Mouse (Mus musculus) midbrain, embryonic 11.5 days (tissue): ENCODE data around the gene Acin1. TPM values are rescaled to one million over a fixed set of nuclear protein-coding genes. Genes with fewer than 3 reads are reported as not detected.

Source experiments
- ATAC-seq: fragments of 200-750 bp; cut with Nextera tagmentation; 2 replicates; pipeline ENCODE4 v1.8.0; 2017; ENCODE audit warnings: moderate TSS enrichment, moderate library complexity; ENCODE audit not compliant: low FRiP score
- DNase-seq: peaks from one replicate; pipeline ENCODE4 v3.0.0; 2015; ENCODE audit warnings: low spot score; ENCODE audit errors: missing footprints
- H3K27ac ChIP-seq: fragments of 300-500 bp; sonication (generic); 2 replicates; pipeline ENCODE4 v1.5.1; 2014; ENCODE audit warnings: low read depth, low read length
- H3K27me3 ChIP-seq: fragments of 300-500 bp; sonication (generic); 2 replicates; pipeline ENCODE4 v1.6.1; 2014; ENCODE audit warnings: mild to moderate bottlenecking, low read length, moderate library complexity, mixed read lengths; ENCODE audit not compliant: control insufficient read depth, insufficient read depth
- H3K36me3 ChIP-seq: fragments of 300-500 bp; sonication (generic); 2 replicates; pipeline ENCODE4 v1.6.1; 2014; ENCODE audit warnings: mild to moderate bottlenecking, low read length, moderate library complexity, mixed read lengths; ENCODE audit not compliant: control insufficient read depth, insufficient read depth
- H3K4me1 ChIP-seq: fragments of 300-500 bp; sonication (generic); 2 replicates; pipeline ENCODE4 v1.6.1; 2014; ENCODE audit warnings: low read length; ENCODE audit not compliant: control insufficient read depth, insufficient read depth
- H3K4me2 ChIP-seq: fragments of 300-500 bp; sonication (generic); 2 replicates; pipeline ENCODE4 v1.6.1; 2014; ENCODE audit warnings: mild to moderate bottlenecking, moderate library complexity
- H3K4me3 ChIP-seq: fragments of 300-500 bp; sonication (generic); 2 replicates; pipeline ENCODE4 v1.5.1; 2014; ENCODE audit warnings: low read depth, low read length
- H3K9ac ChIP-seq: fragments of 300-500 bp; sonication (generic); 2 replicates; pipeline ENCODE4 v1.6.1; 2014; ENCODE audit warnings: low read length
- H3K9me3 ChIP-seq: fragments of 300-500 bp; sonication (generic); 2 replicates; pipeline ENCODE4 v1.6.1; 2016; ENCODE audit warnings: low read length; ENCODE audit not compliant: control insufficient read depth
- WGBS: fragments of 180-500 bp; shearing (Covaris S2); extraction: QIAGEN DNeasy Blood & Tissue Kit; methylation state at CpG from one replicate; pipeline ENCODE4 v1.1.7; 2014; 5-methylcytosine and 5-hydroxymethylcytosine counted together
- polyA plus RNA-seq: library from polyadenylated mRNA; unstranded; fragments of >200 nt; fragmentation: Nextera tagmentation; extraction: Ambion mirVana; gene quantifications from 2 replicates; pipeline ENCODE4 v1.2.1, GENCODE M21; 2014

Acin1 gene
- polyA plus RNA-seq, 1 experiment from 2014 or later: 145 TPM

DNA sequence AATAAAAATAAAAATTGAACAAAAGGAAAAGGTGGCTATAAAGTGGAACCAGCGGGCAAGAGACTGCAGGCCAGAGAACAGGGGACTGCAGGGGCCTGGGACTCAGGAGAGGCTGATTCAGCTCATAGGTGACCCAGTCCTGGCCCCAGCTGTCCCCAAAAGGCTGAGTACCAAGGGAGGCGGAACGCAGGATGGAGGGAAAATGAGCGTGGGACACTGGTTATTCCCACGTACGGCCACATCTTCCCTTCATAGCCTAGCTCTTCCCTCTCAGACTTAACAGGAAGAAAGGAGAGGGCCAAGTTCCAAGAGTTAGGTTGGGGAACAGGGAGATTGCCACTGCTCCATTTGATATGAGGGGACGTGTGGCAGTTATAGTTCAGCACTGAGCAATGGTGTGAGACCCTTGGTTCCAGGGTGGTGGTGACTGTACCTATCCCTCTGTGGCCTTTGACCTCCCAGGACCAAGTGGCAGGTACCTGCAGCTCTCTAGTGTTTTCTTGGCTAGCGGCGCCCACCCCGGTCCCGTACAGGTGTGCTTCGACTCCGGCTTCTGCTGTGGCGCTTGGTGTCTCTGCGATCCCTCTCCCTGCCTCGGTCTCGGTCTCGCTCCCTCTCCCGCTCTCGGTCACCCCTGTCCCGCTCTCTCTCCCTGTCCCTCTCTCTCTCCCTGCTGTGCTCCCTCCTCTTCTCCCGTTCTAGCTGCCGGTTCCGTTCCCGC is 44.3 kb downstream of the Acin1 start:
- H3K9me3 ChIP-seq: no peaks in the 10 kb centered on the region
- H3K36me3 ChIP-seq: peaks cover 38% of the 10 kb centered on the region
- no peak overlapping the region for H3K9ac ChIP-seq
- H3K4me2 ChIP-seq: no peak overlapping the region
- H3K27me3 ChIP-seq: no peaks in the 10 kb centered on the region
- no peak overlapping the region for H3K27ac ChIP-seq
- 78% methylated on average over 25 of the region's 25 CpGs for WGBS
- H3K4me1 ChIP-seq: peaks cover 9% of the 10 kb centered on the region; the same call in 1 of the 2 replicates
- no peak overlapping the region for H3K4me3 ChIP-seq
- ATAC-seq: no peak
- DNase-seq: peak; percentile 90

DNA sequence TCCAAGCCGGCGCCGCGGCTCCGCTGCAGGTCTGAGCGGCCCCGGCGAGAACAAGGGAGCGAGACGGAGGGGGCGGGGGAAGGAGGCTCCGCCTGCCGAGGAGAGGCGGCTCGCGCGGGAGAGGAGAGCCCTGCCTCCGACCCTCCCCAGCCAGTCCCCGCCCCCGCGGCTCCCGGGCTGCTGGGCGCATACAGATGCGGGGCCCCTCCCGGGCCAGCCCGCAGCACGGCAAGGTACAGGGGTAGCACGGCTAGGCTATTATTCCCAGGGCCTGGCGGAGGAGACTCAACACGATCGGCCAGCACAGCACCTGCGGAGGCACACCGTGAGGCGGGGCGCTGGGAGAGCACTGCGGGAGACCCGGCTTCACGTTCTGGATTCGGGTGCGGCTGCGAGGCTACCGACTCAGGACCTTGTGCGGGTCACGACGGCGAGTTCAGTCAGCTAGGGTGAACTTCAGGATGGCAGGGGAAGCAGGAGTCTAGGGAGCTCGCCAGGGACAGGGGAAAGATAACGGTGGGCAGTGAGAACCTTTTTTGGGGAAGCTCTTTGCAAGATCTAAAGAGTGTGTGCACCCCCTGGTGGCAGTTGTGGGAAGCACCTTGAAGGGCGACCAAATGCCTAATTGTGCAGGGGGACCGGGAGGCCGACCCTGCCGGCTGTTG is 45.3 kb downstream of the Acin1 start, which contains the start of gene Cdh24:
Cdh24 (minus strand) TSS at position 60 of the 665 bp plus-strand sequence.
- Histone ChIP-seq H3K27ac (peak within 1 kb of the TSS; percentile 81), H3K36me3 (peaks cover 37% of the 10 kb centered on the region), H3K9ac (peak within 1 kb of the TSS; percentile 96), H3K4me1 (peaks cover 9% of the 10 kb centered on the region; the same call in 1 of the 2 replicates), H3K4me2 (peak within 1 kb of the TSS; percentile 94), H3K9me3 (no peaks in the 10 kb centered on the region), H3K27me3 (no peaks in the 10 kb centered on the region), H3K4me3 (peak within 1 kb of the TSS; percentile 74)
- ATAC-seq: peak; percentile 93
- under 1% methylated on average over 44 of the region's 52 CpGs for WGBS
- peak; percentile 99 for DNase-seq

DNA sequence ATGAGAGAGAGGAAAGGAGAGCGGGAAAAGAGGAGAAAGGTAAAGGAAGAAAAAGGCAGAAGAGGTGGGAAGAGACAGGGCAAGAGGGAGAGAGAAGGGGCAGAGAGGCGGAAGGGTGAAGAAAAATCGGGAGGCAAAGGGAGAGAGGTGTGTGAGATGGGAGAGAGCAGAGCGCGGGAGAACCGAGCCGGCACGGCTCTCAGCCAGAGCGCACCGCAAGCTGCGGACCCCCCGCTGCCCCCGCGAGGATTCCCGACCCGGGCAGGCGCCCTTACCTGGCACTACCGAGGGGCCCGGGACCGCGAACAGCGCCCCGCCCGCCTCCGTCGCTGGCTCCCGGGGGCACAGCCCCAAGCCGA is 45.8 kb downstream of the Acin1 start, which contains the start of gene Gm17606:
Gm17606 (plus strand) TSS at position 7 of the 359 bp plus-strand sequence.
- peak; percentile 38 for ATAC-seq
- no peak for DNase-seq
- Histone ChIP-seq H3K9ac (peak within 1 kb of the TSS; percentile 96), H3K4me1 (peaks cover 9% of the 10 kb centered on the region; the same call in 1 of the 2 replicates), H3K27ac (peak within 1 kb of the TSS; percentile 81), H3K36me3 (peaks cover 32% of the 10 kb centered on the region), H3K4me2 (peak within 1 kb of the TSS; percentile 94), H3K4me3 (peak within 1 kb of the TSS; percentile 74), H3K9me3 (no peaks in the 10 kb centered on the region), H3K27me3 (no peaks in the 10 kb centered on the region)
- 2% methylated on average over 19 of the region's 28 CpGs for WGBS

DNA sequence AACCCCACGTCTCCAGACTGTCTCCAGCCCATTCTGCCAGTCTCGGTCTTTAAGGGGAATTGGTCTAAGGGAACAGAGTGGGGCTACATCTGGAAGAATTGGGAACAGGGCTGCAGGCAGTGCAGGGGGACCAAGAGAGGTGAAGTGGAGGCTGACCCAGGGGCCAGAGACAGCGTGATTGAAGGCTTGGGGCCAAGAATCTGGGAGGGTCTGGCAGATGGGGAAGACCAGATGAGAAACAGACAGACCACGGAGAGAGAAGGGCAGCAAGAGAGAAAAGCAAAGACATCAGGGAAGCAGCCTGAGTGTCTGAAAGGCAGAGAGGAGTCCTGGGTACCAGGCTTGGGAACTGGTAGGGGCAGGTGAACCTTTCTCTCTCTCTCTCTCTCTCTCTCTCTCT is 46.6 kb downstream of the Acin1 start:
- H3K9me3 ChIP-seq: no peaks in the 10 kb centered on the region

DNA sequence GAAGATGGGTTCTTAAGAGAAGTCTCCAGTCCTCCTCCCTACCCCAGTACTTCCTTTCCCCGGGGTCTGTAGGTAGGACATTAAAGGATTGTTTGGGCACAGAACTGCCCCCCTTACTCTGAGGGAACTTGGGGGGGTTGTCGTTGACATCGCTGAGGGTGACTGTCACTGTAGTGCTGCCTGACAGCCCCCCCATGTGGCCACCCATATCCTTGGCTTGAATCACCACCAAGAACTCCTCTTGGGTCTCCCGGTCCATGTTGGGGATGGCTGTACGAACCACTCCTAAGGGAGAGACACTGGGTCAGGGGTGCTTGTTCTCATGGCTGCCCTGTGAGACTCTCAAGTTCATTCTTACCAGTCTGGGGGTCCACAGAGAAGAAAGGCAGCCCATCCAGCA is 48.5 kb downstream of the Acin1 start:
- Histone ChIP-seq H3K4me2 (no peak overlapping the region), H3K36me3 (peaks cover 15% of the 10 kb centered on the region), H3K4me3 (no peak overlapping the region), H3K27me3 (no peaks in the 10 kb centered on the region), H3K9me3 (no peaks in the 10 kb centered on the region), H3K9ac (no peak overlapping the region), H3K4me1 (peaks cover 9% of the 10 kb centered on the region; the same call in 1 of the 2 replicates), H3K27ac (no peak overlapping the region)
- ATAC-seq: no peak
- 82% methylated on average over 5 of the region's 5 CpGs for WGBS
- DNase-seq: no peak

More for the DNA sequence above, 46.6 kb downstream of the Acin1 start:
- H3K9ac ChIP-seq: peak overlapping the region; percentile 96
- peaks cover 25% of the 10 kb centered on the region for H3K36me3 ChIP-seq
- H3K27me3 ChIP-seq: no peaks in the 10 kb centered on the region
- H3K4me2 ChIP-seq: peak overlapping the region; percentile 94
- ATAC-seq (no peak), DNase-seq (no peak)
- peaks cover 9% of the 10 kb centered on the region; the same call in 1 of the 2 replicates for H3K4me1 ChIP-seq
- 32% methylated on average over 4 of the region's 4 CpGs for WGBS
- no peak overlapping the region for H3K27ac ChIP-seq
- peak overlapping the region; percentile 74 for H3K4me3 ChIP-seq

DNA sequence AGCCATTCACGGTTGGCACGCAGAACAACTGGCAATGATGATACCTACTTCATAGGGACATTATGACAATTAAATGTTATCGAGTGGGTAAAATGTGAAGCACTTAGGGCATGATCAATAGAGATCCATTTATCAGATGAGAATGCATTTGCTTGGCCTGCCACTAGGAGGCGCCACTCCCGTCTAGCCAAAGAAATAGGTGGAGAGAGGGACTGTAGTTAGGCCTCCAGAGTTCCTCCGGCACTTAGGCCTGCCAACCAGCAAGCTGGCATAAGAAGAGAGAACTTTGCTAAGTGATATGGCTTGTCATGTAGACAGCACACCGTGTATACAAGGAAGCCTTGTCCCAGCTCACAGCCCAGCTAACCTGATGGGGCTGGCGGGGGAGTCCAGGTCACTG is 49.8 kb downstream of the Acin1 start:
- H3K4me2 ChIP-seq: no peak overlapping the region
- no peak overlapping the region for H3K27ac ChIP-seq
- 51% methylated on average over 8 of the region's 8 CpGs for WGBS
- no peaks in the 10 kb centered on the region for H3K9me3 ChIP-seq
- H3K27me3 ChIP-seq: no peaks in the 10 kb centered on the region
- no peak overlapping the region for H3K9ac ChIP-seq
- H3K36me3 ChIP-seq: peaks cover 21% of the 10 kb centered on the region
- ATAC-seq: no peak
- H3K4me1 ChIP-seq: peaks cover 9% of the 10 kb centered on the region; the same call in 1 of the 2 replicates
- no peak overlapping the region for H3K4me3 ChIP-seq
- peak; percentile 95 for DNase-seq

DNA sequence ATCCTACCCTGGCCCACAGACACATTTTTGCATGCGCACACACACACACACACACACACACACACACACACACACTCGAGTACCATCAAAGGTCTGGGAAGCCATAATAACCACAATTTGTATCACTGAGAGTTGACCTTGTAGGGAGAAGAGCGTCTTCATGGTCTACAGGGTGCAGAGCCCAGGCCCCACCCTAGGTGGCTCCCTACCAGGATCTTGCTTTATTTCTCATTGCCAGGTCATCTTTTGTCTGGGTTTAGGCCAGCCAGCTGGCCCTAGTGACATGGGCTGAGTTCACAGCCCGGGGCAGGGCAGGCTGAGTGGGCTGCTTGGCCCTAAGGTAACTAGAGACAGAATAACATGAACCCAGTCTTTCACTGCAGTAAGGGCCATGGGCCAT is 52.5 kb downstream of the Acin1 start:
- DNase-seq (no peak), ATAC-seq (no peak)
- Histone ChIP-seq H3K4me1 (no peaks in the 10 kb centered on the region), H3K4me2 (no peak overlapping the region), H3K36me3 (peaks cover 30% of the 10 kb centered on the region), H3K27ac (no peak overlapping the region), H3K9me3 (no peaks in the 10 kb centered on the region), H3K9ac (no peak overlapping the region), H3K27me3 (no peaks in the 10 kb centered on the region), H3K4me3 (no peak overlapping the region)
- WGBS: 83% methylated on average over 4 of the region's 4 CpGs

DNA sequence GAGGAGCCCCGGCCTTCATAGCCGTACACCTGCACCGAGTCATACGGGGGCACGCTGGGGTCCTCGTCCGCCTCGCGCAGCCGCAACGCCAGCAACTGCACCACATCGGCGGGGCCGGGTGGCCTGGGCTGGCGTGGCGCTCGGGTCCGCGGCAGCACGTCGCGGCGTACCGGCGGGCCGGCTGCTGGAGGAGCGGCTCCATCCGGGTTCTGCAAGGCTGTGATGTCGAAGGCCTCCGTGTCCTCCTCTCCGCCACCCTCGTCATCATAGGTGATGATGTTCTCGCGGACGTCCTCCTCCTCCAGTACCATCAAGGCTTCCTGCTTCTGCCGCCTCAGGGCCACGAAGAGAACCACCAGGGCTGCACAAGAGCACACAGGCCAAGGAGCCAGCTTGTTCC is 54.5 kb downstream of the Acin1 start:
- no peaks in the 10 kb centered on the region for H3K4me1 ChIP-seq
- H3K36me3 ChIP-seq: peaks cover 26% of the 10 kb centered on the region
- no peak overlapping the region for H3K4me3 ChIP-seq
- no peak overlapping the region for H3K4me2 ChIP-seq
- ATAC-seq (no peak), DNase-seq (no peak)
- no peak overlapping the region for H3K9ac ChIP-seq
- 91% methylated on average over 37 of the region's 37 CpGs for WGBS
- no peaks in the 10 kb centered on the region for H3K9me3 ChIP-seq
- no peaks in the 10 kb centered on the region for H3K27me3 ChIP-seq
- no peak overlapping the region for H3K27ac ChIP-seq

DNA sequence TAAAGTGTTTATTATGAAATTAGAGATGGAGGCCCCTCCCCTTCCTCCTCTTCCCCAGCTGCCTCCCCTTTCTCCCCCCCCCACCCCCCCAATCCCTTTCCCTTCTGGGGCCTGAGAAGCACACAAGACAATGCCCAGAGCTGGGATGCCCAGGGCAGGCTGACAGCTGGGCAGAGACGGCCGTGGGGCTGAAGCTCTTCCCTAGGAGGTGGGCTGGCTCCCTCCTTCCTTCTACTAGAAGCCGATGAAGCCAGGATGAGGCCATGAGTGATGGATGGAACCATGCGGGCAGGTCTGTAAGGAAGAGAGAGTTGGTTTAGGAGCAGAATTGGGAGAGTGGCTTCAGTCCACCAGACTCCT is 55.5 kb downstream of the Acin1 start:
- H3K4me3 ChIP-seq: no peak overlapping the region
- H3K4me1 ChIP-seq: no peaks in the 10 kb centered on the region
- no peak for ATAC-seq
- H3K9me3 ChIP-seq: no peaks in the 10 kb centered on the region
- WGBS: 90% methylated on average over 3 of the region's 4 CpGs
- H3K27ac ChIP-seq: no peak overlapping the region
- H3K36me3 ChIP-seq: peaks cover 25% of the 10 kb centered on the region
- DNase-seq: no peak
- H3K4me2 ChIP-seq: no peak overlapping the region
- H3K27me3 ChIP-seq: no peaks in the 10 kb centered on the region
- H3K9ac ChIP-seq: no peak overlapping the region
